In genomic region chr10:122919416-122919815, GRCm38 (mm10) we compare ENCODE assay signal across 20 mouse cellular contexts.
DNase-seq lines count a peak whose midpoint lies in the region; ATAC-seq lines count a peak whose summit lies in the region.
"Had no signal": no experiment of that assay in that cellular context is flagged by ENCODE, and none has a peak within 500 bp of the region (broad histone marks: within the 10 kb centered on the region; RNA-seq: fewer than 3 reads in every experiment).

No protein-coding gene starts in this region.

- 80% methylated on average over 2 of the region's 2 CpGs for WGBS in hindbrain, embryonic 16.5 days
- WGBS in hindbrain, embryonic 10.5 days: 87% methylated on average over 2 of the region's 2 CpGs
- WGBS in limb, embryonic 15.5 days: 60% methylated on average over 2 of the region's 2 CpGs

- DNase-seq in hindbrain, embryonic 10.5 days (ENCODE audit: low spot score): no peak
- peak; percentile 50 to 65 for DNase-seq in cerebellum, adult 18-20 months
- peak; percentile 77 for DNase-seq in cerebellum, adult 9-10 months
- no peak for DNase-seq in adrenal gland, postnatal 4 days (ENCODE audit: low spot score in 2 of 2)
- DNase-seq in yolk sac, embryonic 10.5 days (ENCODE audit: low spot score): no peak
- DNase-seq: adrenal gland, adult 8-10 months; gastrocnemius, postnatal 36 days; kidney, adult 11 months; lung, embryonic 14.5 days; retina, postnatal 1 day; right cerebral cortex, postnatal 25 days; thymus, postnatal 36 days had no signal

- H3K4me2 ChIP-seq in hindbrain, embryonic 16.5 days (ENCODE audit: low read length): no peak overlapping the region
- no peak overlapping the region for H3K4me2 ChIP-seq in limb, embryonic 15.5 days
- H3K4me2 ChIP-seq: forebrain, embryonic 13.5 days; heart, embryonic 11.5 days; kidney, embryonic 15.5 days; lung, embryonic 14.5 days; midbrain, embryonic 12.5 days; stomach, embryonic 15.5 days had no signal

- H3K36me3 ChIP-seq in hindbrain, embryonic 16.5 days (ENCODE audit: control insufficient read depth, insufficient read depth, low read length): 0 out of 2 replicates have a peak, but pooled peaks cover 2% of the 10 kb centered on the region
- H3K36me3 ChIP-seq in hindbrain, embryonic 10.5 days: no peaks in the 10 kb centered on the region
- H3K36me3 ChIP-seq in limb, embryonic 15.5 days: no peaks in the 10 kb centered on the region
- H3K36me3 ChIP-seq: stomach, embryonic 15.5 days had no signal

- H3K4me3 ChIP-seq in hindbrain, embryonic 16.5 days (ENCODE audit: low read length): no peak overlapping the region
- H3K4me3 ChIP-seq in hindbrain, embryonic 10.5 days: no peak overlapping the region
- no peak overlapping the region for H3K4me3 ChIP-seq in limb, embryonic 15.5 days
- H3K4me3 ChIP-seq: forebrain, embryonic 13.5 days; kidney, embryonic 15.5 days; midbrain, embryonic 12.5 days; stomach, embryonic 15.5 days had no signal

- ATAC-seq in hindbrain, embryonic 16.5 days: 0 out of 2 replicates have a peak, but pooled peaks have one; percentile 34
- no peak for ATAC-seq in limb, embryonic 15.5 days (ENCODE audit: insufficient number of reproducible peaks, low FRiP score, low TSS enrichment, low read depth)
- ATAC-seq: forebrain, embryonic 13.5 days had no signal

- no peak overlapping the region for H3K9ac ChIP-seq in hindbrain, embryonic 16.5 days (ENCODE audit: low read depth, low read length)
- no peak overlapping the region for H3K9ac ChIP-seq in limb, embryonic 15.5 days
- H3K9ac ChIP-seq: forebrain, embryonic 13.5 days; kidney, embryonic 15.5 days; liver, embryonic 14.5 days; lung, embryonic 14.5 days; midbrain, embryonic 12.5 days; stomach, embryonic 15.5 days had no signal

- no peak overlapping the region for H3K27ac ChIP-seq in hindbrain, embryonic 16.5 days (ENCODE audit: low read depth, low read length)
- no peak overlapping the region for H3K27ac ChIP-seq in hindbrain, embryonic 10.5 days
- H3K27ac ChIP-seq in limb, embryonic 15.5 days: 0 out of 2 replicates have a peak overlapping the region, but pooled peaks have one; percentile 90
- H3K27ac ChIP-seq: forebrain, embryonic 13.5 days; kidney, embryonic 15.5 days; liver, embryonic 14.5 days; midbrain, embryonic 12.5 days; stomach, embryonic 15.5 days had no signal

- H3K4me1 ChIP-seq in hindbrain, embryonic 16.5 days (ENCODE audit: control insufficient read depth, insufficient read depth, low read depth, low read length): no peaks in the 10 kb centered on the region
- H3K4me1 ChIP-seq in hindbrain, embryonic 10.5 days (replicated peaks): peaks cover 8% of the 10 kb centered on the region; the same call in 1 of the 2 replicates
- H3K4me1 ChIP-seq in limb, embryonic 15.5 days: peaks cover 35% of the 10 kb centered on the region
- H3K4me1 ChIP-seq: midbrain, embryonic 12.5 days; stomach, embryonic 15.5 days had no signal

- H3K9me3 ChIP-seq in hindbrain, embryonic 16.5 days (ENCODE audit: control insufficient read depth, low read length): no peaks in the 10 kb centered on the region
- H3K9me3 ChIP-seq in hindbrain, embryonic 10.5 days: no peaks in the 10 kb centered on the region
- no peaks in the 10 kb centered on the region for H3K9me3 ChIP-seq in limb, embryonic 15.5 days
- H3K9me3 ChIP-seq: forebrain, embryonic 13.5 days; kidney, embryonic 15.5 days; midbrain, embryonic 12.5 days; stomach, embryonic 15.5 days had no signal

- H3K27me3 ChIP-seq in hindbrain, embryonic 16.5 days (replicated peaks; ENCODE audit: control insufficient read depth, insufficient read depth, low read length): no peaks in the 10 kb centered on the region
- no peaks in the 10 kb centered on the region for H3K27me3 ChIP-seq in hindbrain, embryonic 10.5 days (ENCODE audit: insufficient read depth, poor library complexity, severe bottlenecking)
- H3K27me3 ChIP-seq in limb, embryonic 15.5 days: no peaks in the 10 kb centered on the region
- H3K27me3 ChIP-seq: forebrain, embryonic 13.5 days; kidney, embryonic 15.5 days; midbrain, embryonic 12.5 days; stomach, embryonic 15.5 days had no signal

Comparison
In these comparisons a context has a peak if more than half of its experiments do, and no peak if none do; other contexts are left out.
1. DNase-seq: peak in cerebellum, adult 18-20 months (2 of 2) and cerebellum, adult 9-10 months (single experiment); none in hindbrain, embryonic 10.5 days (single experiment), adrenal gland, postnatal 4 days (0 of 2) and yolk sac, embryonic 10.5 days (single experiment).